Mouse (Mus musculus) liver, adult 2 months (tissue): ENCODE data around the gene Fam207a. TPM values are rescaled to one million over a fixed set of nuclear protein-coding genes. Genes with fewer than 3 reads are reported as not detected.

Source experiments
- DNase-seq: peaks from one replicate; pipeline ENCODE4 v3.0.0-alpha.2; 2011; ENCODE audit warnings: low read depth, low spot score; ENCODE audit errors: extremely low read depth
- H3K27ac ChIP-seq: fragments of 200-500 bp; replicated peaks from 2 replicates; pipeline ENCODE4 v1.5.1; 2012; ENCODE audit warnings: low read depth, mild to moderate bottlenecking, control low read depth, inconsistent platforms, low read length; ENCODE audit not compliant: insufficient read depth
- H3K27me3 ChIP-seq: fragments of 200-500 bp; 2 replicates; pipeline ENCODE4 v1.6.1; 2012; ENCODE audit warnings: mild to moderate bottlenecking, moderate library complexity, low read length, inconsistent platforms; ENCODE audit not compliant: control insufficient read depth, insufficient read depth
- H3K36me3 ChIP-seq: fragments of 200-500 bp; 2 replicates; pipeline ENCODE4 v1.6.1; 2012; ENCODE audit warnings: low read length, inconsistent platforms; ENCODE audit not compliant: control insufficient read depth, insufficient read depth
- H3K4me1 ChIP-seq: fragments of 200-500 bp; 2 replicates; pipeline ENCODE4 v1.6.1; 2011; ENCODE audit warnings: low read length; ENCODE audit not compliant: control insufficient read depth, insufficient read depth
- H3K4me3 ChIP-seq: fragments of 200-500 bp; 2 replicates; pipeline ENCODE4 v1.5.1; 2011; ENCODE audit warnings: low read depth, mild to moderate bottlenecking, control low read depth, low read length, moderate library complexity; ENCODE audit not compliant: insufficient read depth
- H3K79me2 ChIP-seq: fragments of 200-500 bp; 2 replicates; pipeline ENCODE4 v1.6.1; 2012; ENCODE audit warnings: inconsistent platforms, mild to moderate bottlenecking, low read length, moderate library complexity; ENCODE audit not compliant: control insufficient read depth, insufficient read depth
- H3K9ac ChIP-seq: fragments of 200-500 bp; 2 replicates; pipeline ENCODE4 v1.6.1; 2012; ENCODE audit warnings: low read depth, mild to moderate bottlenecking, control low read depth, inconsistent platforms, low read length
- CTCF ChIP-seq: fragments of 200-500 bp; IDR thresholded peaks from 2 replicates; pipeline ENCODE4 v1.5.1; 2011; ENCODE audit warnings: low read depth, low read length, control low read depth
- POLR2A ChIP-seq: fragments of 200-500 bp; IDR thresholded peaks from 2 replicates; pipeline ENCODE4 v1.6.1; 2011; ENCODE audit warnings: low read length, control low read depth; ENCODE audit not compliant: insufficient read depth; ENCODE audit errors: extremely low read depth
- WGBS: fragments of 180-500 bp; shearing (Covaris S2); methylation state at CpG from one replicate; pipeline ENCODE4 v1.1.7; 2018; 5-methylcytosine and 5-hydroxymethylcytosine counted together
- polyA plus RNA-seq: library from polyadenylated mRNA; depleted of rRNA; stranded (reverse); fragments of >200 nt; gene quantifications from 2 replicates; pipeline ENCODE4 v1.2.3, GENCODE M21; 2012
- total RNA-seq: library from RNA; depleted of rRNA; stranded (reverse); fragments of >200 nt; gene quantifications from 2 replicates; pipeline ENCODE4 v1.2.3, GENCODE M21; 2014

The Fam207a gene
- total and polyA plus RNA-seq, 2 experiments = 12.7 to 27.3 TPM

DNA sequence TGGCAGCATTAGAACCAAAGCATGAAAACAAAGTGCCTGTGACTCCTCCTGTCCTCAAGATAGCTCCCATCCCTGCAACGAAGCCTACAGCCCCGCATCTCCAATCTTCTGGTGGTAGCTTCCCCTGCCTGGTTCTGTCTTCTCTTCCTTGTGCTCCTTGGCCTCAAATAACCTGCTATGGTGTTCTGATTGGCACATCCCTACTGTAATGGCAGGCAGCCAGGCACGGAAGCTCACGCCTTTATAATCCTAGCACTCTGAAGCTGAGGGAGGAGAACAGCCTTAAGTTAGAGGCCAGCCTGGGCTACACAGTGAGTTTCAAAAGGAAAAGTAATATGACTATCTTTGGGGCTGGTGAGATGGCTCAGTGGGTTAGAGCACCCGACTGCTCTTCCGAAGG lies 11.4 kb downstream of the Fam207a start:
- H3K4me1 ChIP-seq = peaks cover 23% of the 10 kb centered on the region
- H3K27ac ChIP-seq = 0 out of 2 replicates have a peak overlapping the region, but pooled peaks have one; percentile 4
- peaks cover 18% of the 10 kb centered on the region for H3K79me2 ChIP-seq
- TF ChIP-seq POLR2A (no peak), CTCF (no peak)
- peaks cover 3% of the 10 kb centered on the region; the same call in 1 of the 2 replicates for H3K36me3 ChIP-seq
- H3K27me3 ChIP-seq = no peaks in the 10 kb centered on the region
- no peak overlapping the region for H3K9ac ChIP-seq
- no peak overlapping the region for H3K4me3 ChIP-seq
- no peak for DNase-seq
- 67% methylated on average over 6 of the region's 6 CpGs for WGBS

GRCm38 (mm10) chr10:77502967-77503922 lies 12.3 kb downstream of the Fam207a start:
- peaks cover 17% of the 10 kb centered on the region for H3K4me1 ChIP-seq
- peak; percentile 90 for DNase-seq
- no peaks in the 10 kb centered on the region for H3K27me3 ChIP-seq
- WGBS = 55% methylated on average over 25 of the region's 25 CpGs
- H3K27ac ChIP-seq = no peak overlapping the region
- no peak overlapping the region for H3K9ac ChIP-seq
- no peak overlapping the region for H3K4me3 ChIP-seq
- TF ChIP-seq CTCF (no peak), POLR2A (no peak)
- H3K36me3 ChIP-seq = peaks cover 3% of the 10 kb centered on the region; the same call in 1 of the 2 replicates
- peaks cover 10% of the 10 kb centered on the region for H3K79me2 ChIP-seq

- H3K79me2 ChIP-seq = peaks cover 8% of the 10 kb centered on the region
- no peak overlapping the region for H3K9ac ChIP-seq
- no peak for TF ChIP-seq CTCF
- no peak for TF ChIP-seq POLR2A
- no peak for DNase-seq
- peaks cover 10% of the 10 kb centered on the region for H3K4me1 ChIP-seq
- H3K27ac ChIP-seq = no peak overlapping the region
- 67% methylated on average over 14 of the region's 14 CpGs for WGBS
- H3K36me3 ChIP-seq = peaks cover 3% of the 10 kb centered on the region; the same call in 1 of the 2 replicates
- H3K4me3 ChIP-seq = no peak overlapping the region
- H3K27me3 ChIP-seq = no peaks in the 10 kb centered on the region
Observed at GRCm38 (mm10) chr10:77500636-77501035, 14.9 kb downstream of the Fam207a start.

DNA sequence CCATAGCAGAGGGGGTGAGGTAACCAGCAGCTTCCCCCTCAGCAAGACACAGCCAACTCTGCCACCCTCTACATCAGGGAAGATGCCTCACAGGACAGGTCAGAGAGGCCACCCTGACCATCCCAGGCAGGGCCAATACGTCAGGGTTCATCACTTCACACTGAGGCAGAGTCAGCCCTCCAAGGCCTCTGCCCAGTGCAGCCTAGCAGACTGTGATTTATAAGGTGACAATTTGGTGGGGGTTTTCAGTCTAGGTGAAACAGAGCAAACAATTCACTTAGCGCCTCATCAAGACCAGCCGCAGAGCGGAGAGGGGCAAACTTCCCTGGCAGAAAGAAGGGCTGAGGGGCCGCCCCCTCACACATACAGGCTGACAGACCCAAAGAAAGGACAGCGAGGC lies 17.3 kb downstream of the Fam207a start:
- 0 out of 2 replicates have a peak, but pooled peaks cover under 1% of the 10 kb centered on the region for H3K4me1 ChIP-seq
- peaks cover 3% of the 10 kb centered on the region; the same call in 1 of the 2 replicates for H3K36me3 ChIP-seq
- no peak for DNase-seq
- WGBS = 90% methylated on average over 6 of the region's 6 CpGs
- no peaks in the 10 kb centered on the region for H3K27me3 ChIP-seq
- H3K79me2 ChIP-seq = peaks cover 8% of the 10 kb centered on the region
- TF ChIP-seq POLR2A (no peak), CTCF (no peak)
- no peak overlapping the region for H3K4me3 ChIP-seq
- H3K9ac ChIP-seq = no peak overlapping the region
- H3K27ac ChIP-seq = no peak overlapping the region

DNA sequence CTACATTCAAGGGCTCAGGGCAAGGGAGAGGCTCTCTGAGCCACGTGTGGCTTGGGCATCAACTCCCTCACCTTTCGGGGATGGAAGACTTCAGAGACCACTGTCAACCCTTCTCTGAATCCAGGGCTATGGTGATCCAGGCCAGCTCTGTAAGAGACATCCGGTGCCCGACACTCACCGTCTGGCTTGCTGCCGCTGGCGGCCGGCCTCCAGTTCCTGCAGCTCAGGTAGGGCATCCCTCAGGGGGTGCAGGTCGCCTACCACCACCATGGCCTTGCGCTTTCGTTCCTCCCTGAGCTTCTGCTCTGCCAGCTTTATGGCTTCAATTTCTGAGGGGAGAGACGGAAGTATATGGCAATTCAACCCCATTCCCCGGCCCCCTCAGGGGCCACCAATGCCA lies 18.4 kb downstream of the Fam207a start:
- TF ChIP-seq POLR2A = no peak
- TF ChIP-seq CTCF = no peak
- Histone ChIP-seq H3K27me3 (no peaks in the 10 kb centered on the region), H3K27ac (no peak overlapping the region), H3K4me1 (no peaks in the 10 kb centered on the region), H3K36me3 (peaks cover 3% of the 10 kb centered on the region; the same call in 1 of the 2 replicates), H3K9ac (no peak overlapping the region), H3K79me2 (peaks cover 8% of the 10 kb centered on the region), H3K4me3 (no peak overlapping the region)
- 96% methylated on average over 13 of the region's 13 CpGs for WGBS
- no peak for DNase-seq
